Mouse (Mus musculus) liver, embryonic 14.5 days (tissue): ENCODE measurements at regions not wholly inside any gene's neighbourhood (a gene's known extent, or its start where the extent isn't known, plus 50 kb on each side); places are given as distances from the start of the nearest gene placed in this dataset.

ENCODE experiments used
- CTCF ChIP-seq: IDR thresholded peaks from 2 replicates; pipeline ENCODE4 v1.5.1; 2016; ENCODE audit warnings: antibody characterized with exemption, low read depth, control low read depth
- EP300 ChIP-seq: IDR thresholded peaks from 2 replicates; pipeline ENCODE4 v1.6.1; 2016; ENCODE audit warnings: antibody characterized with exemption, low read depth

DNA sequence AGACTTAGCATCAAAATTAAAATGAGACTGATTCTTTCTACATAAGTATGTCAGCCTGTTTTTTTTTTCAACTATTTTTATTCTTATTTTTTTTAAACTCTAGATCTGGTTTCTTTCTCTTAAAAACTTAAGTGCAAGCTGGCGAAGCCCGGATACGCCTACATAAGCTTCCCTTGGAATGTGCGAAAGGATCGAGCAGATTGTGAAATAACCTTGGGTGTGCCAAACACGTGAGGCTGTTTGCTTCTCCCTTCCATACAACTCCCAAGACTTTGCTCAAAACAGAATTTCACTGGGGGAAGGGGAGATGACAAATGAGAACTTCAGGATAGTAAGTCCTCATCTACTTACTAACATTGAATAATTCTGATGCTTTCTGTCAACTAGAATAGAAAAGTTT is 236.3 kb downstream of the Pdcd6ip start:
- no peak for TF ChIP-seq CTCF
- TF ChIP-seq EP300 = no peak
